Mouse (Mus musculus): ENCODE data around the gene Mmp25. TPM values are rescaled to one million over a fixed set of nuclear protein-coding genes. Genes with fewer than 3 reads are reported as not detected.
A peak's percentile ranks its signal among the peaks of the same experiment; 100 is the strongest.

The Mmp25 gene
- polyA plus RNA-seq (2014; fragmentation: Nextera tagmentation; extraction: Ambion mirVana), result 0.45 and 0.63 TPM in 2 replicates

DNA sequence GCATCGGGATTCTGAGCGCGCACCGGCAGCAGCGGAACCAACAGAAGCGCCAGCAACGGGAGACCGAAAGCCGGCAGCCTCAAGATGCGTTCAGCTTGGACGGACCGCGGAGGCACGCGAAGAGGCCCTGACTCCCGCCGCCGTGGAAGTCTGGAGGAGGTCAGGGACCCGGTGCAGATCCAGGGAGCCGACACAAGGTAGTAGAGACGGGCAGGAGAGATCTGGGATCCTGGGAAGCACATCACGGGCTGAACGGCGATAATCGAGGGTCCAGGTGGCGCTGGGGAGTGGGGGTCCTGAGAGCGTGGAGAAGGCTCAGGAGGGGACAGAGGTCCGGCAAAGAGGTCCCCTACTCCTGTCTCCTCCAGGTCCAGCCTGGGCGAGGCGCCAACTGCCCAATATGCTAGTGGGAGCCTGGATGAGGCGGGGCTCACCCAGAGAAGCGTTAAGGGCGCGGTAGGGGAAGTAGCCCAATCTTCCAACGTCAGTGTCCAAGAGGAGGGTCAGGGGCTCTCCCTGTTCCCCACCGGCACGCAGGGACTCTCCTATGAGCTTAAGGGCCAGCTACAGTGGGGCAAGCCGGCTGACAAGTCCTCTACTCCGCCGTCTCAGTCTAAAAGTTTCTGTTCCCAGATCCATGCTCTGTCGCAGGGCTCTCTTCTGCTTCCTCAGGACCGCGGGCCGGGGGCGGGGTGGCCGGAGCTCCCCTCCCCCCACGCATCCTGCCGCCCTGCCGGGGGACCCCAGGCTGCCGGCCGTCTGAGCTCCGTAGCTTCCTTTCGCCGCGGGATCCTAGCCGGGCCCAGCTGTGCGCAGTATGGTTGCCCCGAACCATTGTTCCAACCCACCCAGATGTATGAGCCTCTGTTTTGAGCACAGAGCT, at the start of gene Mmp25:
Gene Mmp25 (minus strand): TSS at position 665 of the 883 bp plus-strand sequence.
- no peaks in the 10 kb centered on the region for H3K36me3 ChIP-seq (ENCODE audit: control insufficient read depth, insufficient read depth, low read length)
- peaks cover 11% of the 10 kb centered on the region for H3K27me3 ChIP-seq (ENCODE audit: control insufficient read depth, insufficient read depth, low read length)
- H3K9me3 ChIP-seq (ENCODE audit: control insufficient read depth, low read length), result no peaks in the 10 kb centered on the region
- H3K9ac ChIP-seq (ENCODE audit: low read length), result peak within 1 kb of the TSS; percentile 71
- no peaks in the 10 kb centered on the region for H3K4me1 ChIP-seq (ENCODE audit: control insufficient read depth, insufficient read depth, low read length)
- H3K4me3 ChIP-seq (ENCODE audit: low read depth, low read length), result peak within 1 kb of the TSS; percentile 41
- WGBS, result 1% methylated on average over 58 of the region's 58 CpGs
- H3K4me2 ChIP-seq (ENCODE audit: low read depth, severe bottlenecking), result peak within 1 kb of the TSS; percentile 78
- no peak within 1 kb of the TSS for H3K27ac ChIP-seq (replicated peaks; ENCODE audit: low read depth, low read length)
- peak; percentile 40; the same call in 1 of the 2 replicates for ATAC-seq (ENCODE audit: insufficient number of reproducible peaks, low FRiP score, low TSS enrichment, low read depth)
- peak; percentile 58 for DNase-seq (ENCODE audit: low spot score)

DNA sequence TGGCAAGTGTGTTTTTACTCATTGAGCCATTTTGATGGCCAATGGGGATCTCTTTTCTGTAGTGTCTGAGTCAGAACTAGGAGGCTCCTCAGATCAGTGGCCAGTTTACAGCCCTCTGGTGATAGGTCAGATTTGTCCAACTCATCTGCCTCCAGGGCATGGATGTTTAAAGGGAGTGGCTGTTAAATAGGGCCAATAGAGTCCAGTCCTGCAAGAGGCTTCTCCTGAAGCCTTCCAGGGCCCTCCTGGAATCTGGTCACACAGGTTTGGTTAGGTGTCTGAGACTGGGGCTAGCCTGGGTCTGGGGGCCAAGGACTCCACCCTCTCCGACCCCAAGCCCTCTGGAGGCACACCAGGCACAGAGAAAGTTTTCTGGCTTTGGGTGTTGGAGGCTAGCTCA, 49.4 kb upstream of the Mmp25 start:
- DNase-seq (ENCODE audit: low spot score) (no peak), ATAC-seq (ENCODE audit: insufficient number of reproducible peaks, low FRiP score, low TSS enrichment, low read depth) (0 out of 2 replicates have a peak, but pooled peaks have one; percentile 23)
- Histone ChIP-seq H3K9me3 (ENCODE audit: control insufficient read depth, low read length) (no peaks in the 10 kb centered on the region), H3K9ac (ENCODE audit: low read length) (no peak overlapping the region), H3K36me3 (ENCODE audit: control insufficient read depth, insufficient read depth, low read length) (no peaks in the 10 kb centered on the region), H3K27ac (replicated peaks; ENCODE audit: low read depth, low read length) (no peak overlapping the region), H3K4me2 (ENCODE audit: low read depth, severe bottlenecking) (no peak overlapping the region), H3K4me3 (ENCODE audit: low read depth, low read length) (no peak overlapping the region), H3K27me3 (ENCODE audit: control insufficient read depth, insufficient read depth, low read length) (peaks cover 14% of the 10 kb centered on the region), H3K4me1 (ENCODE audit: control insufficient read depth, insufficient read depth, low read length) (peaks cover 11% of the 10 kb centered on the region)
- WGBS, result 63% methylated on average over 1 of the region's 1 CpGs

DNA sequence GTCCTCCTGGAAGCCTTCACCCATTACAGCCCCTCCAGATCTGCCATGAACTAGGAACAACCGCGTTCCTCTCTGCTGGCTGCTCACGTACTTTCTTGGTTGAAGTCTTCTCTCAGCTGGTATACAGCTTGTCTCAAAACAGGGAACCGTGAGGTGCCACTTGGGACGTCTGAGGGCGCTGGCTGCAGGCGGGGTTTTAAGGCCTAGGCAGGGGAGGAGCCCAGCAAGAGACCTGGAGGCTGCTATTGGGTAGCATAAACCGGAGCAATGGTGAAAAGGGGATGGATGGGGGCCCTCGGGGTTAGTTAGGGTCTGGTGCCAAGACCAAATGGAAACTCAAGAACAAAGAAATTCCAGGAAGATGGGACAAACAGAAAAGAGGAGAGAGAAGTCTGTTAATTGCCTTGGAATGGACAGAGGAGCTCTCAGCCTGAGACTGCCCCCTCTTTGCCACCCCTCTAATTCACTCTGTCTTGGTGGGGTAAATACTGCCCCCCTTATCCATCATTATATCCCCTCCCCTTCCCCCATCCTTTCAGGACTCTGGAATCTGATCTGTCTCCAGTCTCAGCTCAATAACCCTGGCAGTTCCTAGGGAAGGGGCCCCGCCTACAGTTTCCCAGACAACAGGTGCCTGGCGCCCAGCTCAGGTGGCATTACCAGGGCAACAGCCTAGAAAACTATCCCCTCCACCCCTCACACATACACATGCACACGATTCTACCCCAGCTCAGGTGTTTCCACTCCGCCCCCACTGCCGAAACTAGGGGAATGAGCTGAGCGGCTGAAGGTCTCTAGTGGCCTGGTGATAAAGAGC, 39.0 kb upstream of the Mmp25 start, which contains the start of gene Cldn9:
Gene Cldn9 (minus strand): TSS at position 171 of the 817 bp plus-strand sequence.
- H3K4me2 ChIP-seq (ENCODE audit: low read depth, severe bottlenecking), result peak within 1 kb of the TSS; percentile 36
- no peak within 1 kb of the TSS for H3K9ac ChIP-seq (ENCODE audit: low read length)
- peaks cover 41% of the 10 kb centered on the region for H3K27me3 ChIP-seq (ENCODE audit: control insufficient read depth, insufficient read depth, low read length)
- peak within 1 kb of the TSS; percentile 21 for H3K4me3 ChIP-seq (ENCODE audit: low read depth, low read length)
- no peaks in the 10 kb centered on the region for H3K36me3 ChIP-seq (ENCODE audit: control insufficient read depth, insufficient read depth, low read length)
- peaks cover 20% of the 10 kb centered on the region for H3K4me1 ChIP-seq (ENCODE audit: control insufficient read depth, insufficient read depth, low read length)
- 14% methylated on average over 15 of the region's 15 CpGs for WGBS
- no peak within 1 kb of the TSS for H3K27ac ChIP-seq (replicated peaks; ENCODE audit: low read depth, low read length)
- no peaks in the 10 kb centered on the region for H3K9me3 ChIP-seq (ENCODE audit: control insufficient read depth, low read length)
- ATAC-seq (ENCODE audit: insufficient number of reproducible peaks, low FRiP score, low TSS enrichment, low read depth) (peak; percentile 81), DNase-seq (ENCODE audit: low spot score) (peak; percentile 40)

DNA sequence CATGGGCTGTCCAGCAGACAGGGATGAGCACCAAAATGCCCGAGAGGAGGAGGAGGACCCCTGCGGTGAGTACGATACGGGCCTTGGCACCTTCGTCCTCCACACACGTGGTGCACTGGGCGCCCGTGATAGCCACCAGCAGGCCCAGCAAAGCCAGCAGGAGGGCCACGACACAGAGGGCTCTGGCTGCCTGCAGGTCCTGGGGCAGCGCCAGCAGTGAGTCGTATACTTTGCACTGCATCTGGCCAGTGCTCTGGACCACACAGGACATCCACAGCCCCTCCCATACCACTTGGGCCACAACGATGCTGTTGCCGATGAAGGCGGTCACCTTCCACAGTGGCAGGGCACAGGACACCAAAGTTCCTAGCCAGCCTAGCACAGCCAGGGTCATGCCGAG, 38.1 kb upstream of the Mmp25 start:
- Histone ChIP-seq H3K9ac (ENCODE audit: low read length) (no peak overlapping the region), H3K36me3 (ENCODE audit: control insufficient read depth, insufficient read depth, low read length) (no peaks in the 10 kb centered on the region), H3K27ac (replicated peaks; ENCODE audit: low read depth, low read length) (no peak overlapping the region), H3K4me3 (ENCODE audit: low read depth, low read length) (peak overlapping the region; percentile 21), H3K27me3 (ENCODE audit: control insufficient read depth, insufficient read depth, low read length) (peaks cover 49% of the 10 kb centered on the region), H3K4me1 (ENCODE audit: control insufficient read depth, insufficient read depth, low read length) (peaks cover 20% of the 10 kb centered on the region), H3K4me2 (ENCODE audit: low read depth, severe bottlenecking) (peak overlapping the region; percentile 36), H3K9me3 (ENCODE audit: control insufficient read depth, low read length) (no peaks in the 10 kb centered on the region)
- 18% methylated on average over 15 of the region's 15 CpGs for WGBS
- ATAC-seq (ENCODE audit: insufficient number of reproducible peaks, low FRiP score, low TSS enrichment, low read depth), result 0 out of 2 replicates have a peak, but pooled peaks have one; percentile 3
- peak; percentile 28 for DNase-seq (ENCODE audit: low spot score)

DNA sequence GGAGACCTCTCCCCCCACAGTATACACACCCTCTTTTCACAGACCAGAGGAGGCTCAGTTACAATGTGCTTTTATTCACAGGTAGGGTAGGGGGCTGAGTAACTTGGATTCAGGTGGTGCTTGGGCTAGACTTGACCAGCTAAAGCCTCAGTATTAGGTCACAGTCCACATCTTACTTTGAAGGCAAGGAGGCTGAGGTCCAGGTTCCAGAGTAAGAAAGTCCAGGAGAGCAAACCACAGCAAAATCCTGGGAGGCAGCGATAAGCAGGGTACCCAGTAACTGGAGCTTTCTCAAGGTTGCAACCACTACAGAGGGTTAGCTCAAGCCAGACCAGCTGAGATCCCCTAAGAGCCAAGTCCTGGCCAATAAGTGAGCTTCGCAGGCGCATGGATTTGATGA, 37.5 kb upstream of the Mmp25 start:
- H3K27me3 ChIP-seq (ENCODE audit: control insufficient read depth, insufficient read depth, low read length), result peaks cover 49% of the 10 kb centered on the region

DNA sequence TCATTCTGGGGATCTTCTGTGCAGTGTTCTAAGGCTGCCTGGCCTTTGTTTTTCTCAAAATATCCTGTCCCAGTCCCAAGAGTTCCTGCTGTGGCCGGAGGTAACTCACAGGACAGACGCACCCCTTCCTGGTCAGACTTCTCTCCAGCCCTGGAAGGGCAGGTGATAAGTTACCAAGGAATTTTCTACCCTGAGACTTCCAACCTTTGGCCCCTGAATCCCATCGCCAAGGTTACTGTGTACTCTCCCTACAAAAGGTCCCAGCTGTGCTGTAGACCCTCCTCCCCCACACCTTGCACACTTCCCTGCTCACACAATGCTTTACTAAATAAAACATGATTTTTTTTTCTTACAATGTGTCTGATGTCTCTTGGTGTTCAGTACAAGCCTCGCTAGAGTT, 37.0 kb upstream of the Mmp25 start:
- Histone ChIP-seq H3K4me3 (ENCODE audit: low read depth, low read length) (no peak overlapping the region), H3K36me3 (ENCODE audit: control insufficient read depth, insufficient read depth, low read length) (no peaks in the 10 kb centered on the region), H3K27me3 (ENCODE audit: control insufficient read depth, insufficient read depth, low read length) (peaks cover 49% of the 10 kb centered on the region), H3K4me1 (ENCODE audit: control insufficient read depth, insufficient read depth, low read length) (peaks cover 25% of the 10 kb centered on the region), H3K9me3 (ENCODE audit: control insufficient read depth, low read length) (no peaks in the 10 kb centered on the region), H3K4me2 (ENCODE audit: low read depth, severe bottlenecking) (no peak overlapping the region), H3K9ac (ENCODE audit: low read length) (no peak overlapping the region), H3K27ac (replicated peaks; ENCODE audit: low read depth, low read length) (no peak overlapping the region)
- WGBS, result 55% methylated on average over 4 of the region's 4 CpGs
- DNase-seq (ENCODE audit: low spot score) (no peak), ATAC-seq (ENCODE audit: insufficient number of reproducible peaks, low FRiP score, low TSS enrichment, low read depth) (no peak)

More for the DNA sequence above, 37.5 kb upstream of the Mmp25 start:
- Histone ChIP-seq H3K4me1 (ENCODE audit: control insufficient read depth, insufficient read depth, low read length) (peaks cover 22% of the 10 kb centered on the region), H3K4me3 (ENCODE audit: low read depth, low read length) (0 out of 2 replicates have a peak overlapping the region, but pooled peaks have one; percentile 21), H3K27ac (replicated peaks; ENCODE audit: low read depth, low read length) (no peak overlapping the region), H3K9ac (ENCODE audit: low read length) (no peak overlapping the region), H3K9me3 (ENCODE audit: control insufficient read depth, low read length) (no peaks in the 10 kb centered on the region), H3K36me3 (ENCODE audit: control insufficient read depth, insufficient read depth, low read length) (no peaks in the 10 kb centered on the region), H3K4me2 (ENCODE audit: low read depth, severe bottlenecking) (peak overlapping the region; percentile 36; the same call in 1 of the 2 replicates)
- WGBS, result 63% methylated on average over 3 of the region's 3 CpGs
- ATAC-seq (ENCODE audit: insufficient number of reproducible peaks, low FRiP score, low TSS enrichment, low read depth) (no peak), DNase-seq (ENCODE audit: low spot score) (no peak)

DNA sequence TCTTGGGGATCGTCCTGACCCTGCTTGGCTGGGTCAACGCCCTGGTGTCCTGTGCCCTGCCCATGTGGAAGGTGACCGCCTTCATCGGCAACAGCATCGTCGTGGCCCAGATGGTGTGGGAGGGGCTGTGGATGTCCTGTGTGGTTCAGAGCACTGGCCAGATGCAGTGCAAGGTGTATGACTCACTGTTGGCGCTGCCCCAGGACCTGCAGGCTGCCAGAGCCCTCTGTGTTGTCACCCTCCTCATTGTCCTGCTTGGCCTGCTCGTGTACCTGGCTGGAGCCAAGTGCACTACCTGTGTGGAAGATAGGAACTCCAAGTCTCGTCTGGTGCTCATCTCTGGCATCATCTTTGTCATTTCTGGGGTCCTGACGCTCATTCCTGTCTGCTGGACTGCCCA, 36.0 kb upstream of the Mmp25 start:
- peaks cover 57% of the 10 kb centered on the region for H3K27me3 ChIP-seq (ENCODE audit: control insufficient read depth, insufficient read depth, low read length)
- 65% methylated on average over 10 of the region's 10 CpGs for WGBS
- DNase-seq (ENCODE audit: low spot score) (no peak), ATAC-seq (ENCODE audit: insufficient number of reproducible peaks, low FRiP score, low TSS enrichment, low read depth) (no peak)
- no peak overlapping the region for H3K4me3 ChIP-seq (ENCODE audit: low read depth, low read length)
- peaks cover 31% of the 10 kb centered on the region for H3K4me1 ChIP-seq (ENCODE audit: control insufficient read depth, insufficient read depth, low read length)
- H3K9me3 ChIP-seq (ENCODE audit: control insufficient read depth, low read length), result no peaks in the 10 kb centered on the region
- H3K27ac ChIP-seq (replicated peaks; ENCODE audit: low read depth, low read length), result no peak overlapping the region
- no peak overlapping the region for H3K9ac ChIP-seq (ENCODE audit: low read length)
- H3K4me2 ChIP-seq (ENCODE audit: low read depth, severe bottlenecking), result no peak overlapping the region
- no peaks in the 10 kb centered on the region for H3K36me3 ChIP-seq (ENCODE audit: control insufficient read depth, insufficient read depth, low read length)

DNA sequence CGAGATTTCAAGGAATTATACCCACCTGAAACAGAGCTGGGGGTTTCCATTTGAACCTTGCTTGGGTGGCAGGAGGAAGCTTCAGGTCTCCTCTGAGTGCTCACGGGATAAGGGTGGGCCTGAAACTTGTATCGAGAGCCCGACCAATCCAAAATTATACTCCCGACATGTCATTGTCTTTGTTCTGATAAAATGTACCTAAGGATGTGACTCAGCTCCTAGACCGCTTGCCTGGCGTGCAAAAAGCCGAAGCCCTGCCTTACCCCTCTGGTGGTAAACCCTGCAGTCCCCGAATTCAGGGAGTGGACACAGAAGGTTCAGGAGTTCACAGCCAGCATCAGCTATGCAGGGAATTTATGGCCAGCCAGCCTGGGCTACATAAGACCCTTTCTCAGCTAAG, 35.3 kb upstream of the Mmp25 start:
- peaks cover 37% of the 10 kb centered on the region for H3K4me1 ChIP-seq (ENCODE audit: control insufficient read depth, insufficient read depth, low read length)
- no peak for DNase-seq (ENCODE audit: low spot score)

More for the DNA sequence above, 35.3 kb upstream of the Mmp25 start:
- ATAC-seq (ENCODE audit: insufficient number of reproducible peaks, low FRiP score, low TSS enrichment, low read depth), result no peak
- Histone ChIP-seq H3K27ac (replicated peaks; ENCODE audit: low read depth, low read length) (no peak overlapping the region), H3K36me3 (ENCODE audit: control insufficient read depth, insufficient read depth, low read length) (no peaks in the 10 kb centered on the region), H3K27me3 (ENCODE audit: control insufficient read depth, insufficient read depth, low read length) (peaks cover 63% of the 10 kb centered on the region), H3K4me3 (ENCODE audit: low read depth, low read length) (no peak overlapping the region), H3K4me2 (ENCODE audit: low read depth, severe bottlenecking) (peak overlapping the region; percentile 41; the same call in 1 of the 2 replicates), H3K9me3 (ENCODE audit: control insufficient read depth, low read length) (no peaks in the 10 kb centered on the region), H3K9ac (ENCODE audit: low read length) (no peak overlapping the region)
- WGBS, result 70% methylated on average over 9 of the region's 9 CpGs
